Mouse (Mus musculus) small intestine, adult 2 months (tissue): ENCODE data around the gene 6430571L13Rik.

ENCODE experiments used
- CTCF ChIP-seq: fragments of 200-500 bp; IDR thresholded peaks from 2 replicates; pipeline ENCODE4 v1.5.1; 2012; ENCODE audit warnings: low read depth, mild to moderate bottlenecking, control low read depth, inconsistent platforms, low read length, moderate library complexity, mixed read lengths; ENCODE audit not compliant: insufficient replicate concordance, insufficient read length; ENCODE audit errors: extremely low read depth
- POLR2A ChIP-seq: fragments of 200-500 bp; IDR thresholded peaks from 2 replicates; pipeline ENCODE4 v1.6.1; 2012; ENCODE audit warnings: low read depth, mild to moderate bottlenecking, control low read depth, inconsistent platforms, low read length, moderate library complexity

- TF ChIP-seq CTCF (no peak), POLR2A (no peak)
These were observed 42.2 kb upstream of the 6430571L13Rik start for GRCm38 (mm10) chr9:107298059-107298780.
